Mouse (Mus musculus): ENCODE data around the gene B4galt1. TPM values are rescaled to one million over a fixed set of nuclear protein-coding genes. Genes with fewer than 3 reads are reported as not detected.
A peak's percentile ranks its signal among the peaks of the same experiment; 100 is the strongest.

The B4galt1 gene
- polyA plus RNA-seq, 1 experiment from 2014 or later = 40.0 TPM

DNA sequence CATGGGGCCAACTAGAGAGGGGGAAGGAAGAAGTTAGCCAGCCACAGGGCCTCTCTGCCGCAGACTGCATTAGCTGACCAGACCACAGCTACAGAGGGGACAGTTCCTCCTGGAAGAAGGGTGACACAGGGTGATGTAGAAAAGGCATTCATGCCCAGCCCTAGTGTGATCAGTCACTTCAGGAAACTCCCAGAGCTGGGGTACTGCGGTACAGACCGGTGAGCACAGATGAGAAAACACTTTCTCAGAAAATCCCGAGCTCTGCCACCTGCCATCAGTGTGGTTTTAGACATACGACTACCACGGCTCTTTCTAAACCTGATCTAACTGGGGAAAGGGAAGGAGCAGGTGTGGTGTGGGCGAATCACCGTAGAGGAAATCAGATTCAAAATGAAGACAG, 30.1 kb downstream of the B4galt1 start:
- Histone ChIP-seq H3K4me3 (no peak overlapping the region), H3K27me3 (replicated peaks) (no peaks in the 10 kb centered on the region), H3K36me3 (peaks cover 91% of the 10 kb centered on the region), H3K9me3 (replicated peaks) (no peaks in the 10 kb centered on the region), H3K9ac (no peak overlapping the region), H3K27ac (no peak overlapping the region), H3K4me2 (no peak overlapping the region), H3K4me1 (peaks cover 81% of the 10 kb centered on the region)
- 41% methylated on average over 8 of the region's 8 CpGs for WGBS (ENCODE audit: insufficient replicate concordance)
- ATAC-seq = no peak

DNA sequence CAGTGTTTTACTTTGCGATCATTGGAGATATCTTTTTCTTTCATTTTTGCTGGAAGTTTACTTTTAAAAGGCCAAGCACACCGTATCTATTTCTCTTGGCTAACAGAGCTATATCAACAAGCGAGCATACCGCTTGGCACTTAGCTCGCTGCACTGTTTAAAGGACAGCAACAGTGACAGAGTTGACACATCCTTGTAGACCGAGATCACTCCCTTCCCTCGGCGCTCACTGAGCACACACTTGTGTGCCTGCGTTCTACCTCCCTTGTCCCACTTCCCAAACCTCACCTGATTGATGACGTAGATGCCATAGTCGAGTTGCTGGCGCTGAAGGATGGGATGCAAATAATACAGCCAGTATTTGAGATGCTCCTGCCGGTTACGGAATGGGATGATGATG, 30.7 kb downstream of the B4galt1 start:
- no peak for ATAC-seq
- peaks cover 81% of the 10 kb centered on the region for H3K4me1 ChIP-seq
- no peak overlapping the region for H3K9ac ChIP-seq
- no peak overlapping the region for H3K27ac ChIP-seq
- H3K4me3 ChIP-seq = no peak overlapping the region
- H3K9me3 ChIP-seq (replicated peaks) = no peaks in the 10 kb centered on the region
- H3K4me2 ChIP-seq = no peak overlapping the region
- 78% methylated on average over 14 of the region's 14 CpGs for WGBS (ENCODE audit: insufficient replicate concordance)
- peaks cover 91% of the 10 kb centered on the region for H3K36me3 ChIP-seq
- no peaks in the 10 kb centered on the region for H3K27me3 ChIP-seq (replicated peaks)

DNA sequence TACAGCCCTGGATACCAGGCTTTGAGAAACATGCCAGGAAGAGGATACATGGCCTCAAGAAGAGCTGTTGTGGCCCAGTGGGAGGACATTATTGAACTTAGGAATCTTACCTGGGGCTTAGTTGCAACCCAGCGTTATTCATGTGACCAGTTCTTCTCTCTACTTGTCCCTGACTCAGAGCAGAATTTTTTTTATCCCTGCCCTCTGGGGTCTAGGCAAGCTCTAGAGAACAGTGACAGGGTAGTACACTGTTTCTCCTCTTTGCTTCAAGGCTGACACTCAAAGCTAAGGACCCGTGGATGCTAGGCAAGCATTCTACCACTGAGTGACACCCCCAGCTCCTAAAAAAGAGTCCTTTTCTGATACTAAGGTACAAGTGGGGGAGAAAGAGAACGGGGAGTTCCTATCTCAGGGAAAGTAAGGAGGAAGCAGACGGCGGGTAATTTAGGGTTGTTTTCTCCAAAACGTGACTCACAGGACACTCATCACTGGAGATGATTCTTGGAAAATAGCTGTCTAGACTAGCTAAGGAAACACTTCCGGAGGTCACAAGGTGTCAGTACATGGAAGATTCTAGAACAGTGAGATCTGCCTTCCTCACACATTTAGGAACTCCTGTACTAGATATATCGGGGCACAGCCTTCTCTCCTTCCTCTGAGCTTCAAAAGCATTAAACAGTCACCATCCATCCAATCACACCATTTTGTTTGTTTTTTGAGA, 32.3 kb downstream of the B4galt1 start:
- peak overlapping the region; percentile 32; the same call in 1 of the 2 replicates for H3K27ac ChIP-seq
- H3K4me2 ChIP-seq = no peak overlapping the region
- peaks cover 91% of the 10 kb centered on the region for H3K36me3 ChIP-seq
- ATAC-seq = no peak
- H3K4me1 ChIP-seq = peaks cover 74% of the 10 kb centered on the region
- H3K9ac ChIP-seq = no peak overlapping the region
- no peaks in the 10 kb centered on the region for H3K27me3 ChIP-seq (replicated peaks)
- H3K9me3 ChIP-seq (replicated peaks) = no peaks in the 10 kb centered on the region
- WGBS (ENCODE audit: insufficient replicate concordance) = 72% methylated on average over 8 of the region's 8 CpGs
- H3K4me3 ChIP-seq = no peak overlapping the region

DNA sequence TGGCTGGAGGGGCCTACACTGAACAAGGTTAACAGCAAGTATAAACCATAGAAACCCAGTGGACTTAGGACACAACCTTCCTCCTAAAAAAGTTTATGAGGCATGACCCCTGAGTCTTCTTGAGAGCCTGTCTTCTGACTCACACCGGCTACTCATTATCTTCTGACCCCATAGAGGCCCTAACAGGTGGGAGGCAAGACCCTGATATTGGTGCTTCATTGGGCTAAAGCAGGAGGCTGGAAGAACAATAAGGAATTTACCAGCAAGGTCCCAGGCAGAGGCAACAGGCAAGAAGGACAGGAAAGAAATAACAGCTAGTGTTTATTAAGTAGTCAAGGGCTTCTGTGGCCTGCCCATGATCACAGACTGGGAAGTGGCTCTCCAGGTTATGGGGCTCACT, 32.9 kb downstream of the B4galt1 start:
- Histone ChIP-seq H3K4me1 (peaks cover 74% of the 10 kb centered on the region), H3K27ac (peak overlapping the region; percentile 32; the same call in 1 of the 2 replicates), H3K27me3 (replicated peaks) (no peaks in the 10 kb centered on the region), H3K9me3 (replicated peaks) (no peaks in the 10 kb centered on the region), H3K9ac (no peak overlapping the region), H3K36me3 (peaks cover 91% of the 10 kb centered on the region), H3K4me2 (peak overlapping the region; percentile 24; the same call in 1 of the 2 replicates), H3K4me3 (no peak overlapping the region)
- 38% methylated on average over 1 of the region's 1 CpGs for WGBS (ENCODE audit: insufficient replicate concordance)
- no peak for ATAC-seq

- Histone ChIP-seq H3K4me3 (no peak overlapping the region), H3K36me3 (peaks cover 91% of the 10 kb centered on the region), H3K4me1 (peaks cover 80% of the 10 kb centered on the region), H3K9ac (no peak overlapping the region), H3K4me2 (peak overlapping the region; percentile 24; the same call in 1 of the 2 replicates), H3K9me3 (replicated peaks) (no peaks in the 10 kb centered on the region), H3K27ac (peak overlapping the region; percentile 32; the same call in 1 of the 2 replicates), H3K27me3 (replicated peaks) (no peaks in the 10 kb centered on the region)
- 48% methylated on average over 4 of the region's 4 CpGs for WGBS (ENCODE audit: insufficient replicate concordance)
- peak; percentile 77 for ATAC-seq
These were observed 33.8 kb downstream of the B4galt1 start for GRCm38 (mm10) chr4:40820024-40820423.

DNA sequence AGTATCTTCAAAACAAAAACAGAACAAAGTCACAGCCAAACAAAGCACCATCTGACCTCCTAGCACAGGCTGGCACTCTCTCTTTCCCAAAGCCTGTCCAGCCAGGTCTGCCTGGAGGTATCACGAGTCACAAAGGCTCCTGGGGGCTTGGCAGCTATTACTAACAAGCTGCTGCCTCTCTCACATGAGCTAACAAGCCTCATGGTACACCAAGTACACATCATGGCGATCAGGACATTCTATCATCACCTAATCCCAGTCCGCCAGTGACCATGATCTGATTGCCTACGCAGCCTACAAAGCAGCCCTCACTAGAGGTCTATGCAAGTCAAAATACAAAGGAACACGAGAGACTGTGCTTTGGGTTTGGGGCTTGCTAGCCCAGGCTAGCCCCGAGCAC, 34.7 kb downstream of the B4galt1 start:
- H3K4me1 ChIP-seq = peaks cover 81% of the 10 kb centered on the region
- WGBS (ENCODE audit: insufficient replicate concordance) = 85% methylated on average over 6 of the region's 6 CpGs
- peaks cover 96% of the 10 kb centered on the region for H3K36me3 ChIP-seq

DNA sequence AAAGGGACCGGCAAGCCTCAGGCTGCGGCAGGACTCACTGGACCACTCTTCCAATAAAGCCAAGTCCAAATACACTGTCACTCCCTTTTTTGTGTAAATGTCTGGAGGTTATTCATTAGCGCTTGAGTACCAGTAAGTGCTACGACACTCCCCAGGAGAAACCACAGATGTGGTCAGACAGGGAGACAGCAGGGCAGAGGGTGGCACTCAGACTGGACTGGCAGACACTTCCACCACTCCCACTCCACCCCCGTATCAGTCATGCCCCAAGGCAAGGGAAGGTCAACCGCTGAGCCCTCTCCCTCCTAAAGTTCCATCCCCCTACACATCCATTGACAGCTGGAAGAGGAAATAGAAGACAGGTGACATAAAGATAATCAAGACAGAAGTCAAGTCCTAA, 35.4 kb downstream of the B4galt1 start:
- no peak overlapping the region for H3K9ac ChIP-seq
- H3K4me1 ChIP-seq = peaks cover 74% of the 10 kb centered on the region
- no peak overlapping the region for H3K27ac ChIP-seq
- H3K9me3 ChIP-seq (replicated peaks) = no peaks in the 10 kb centered on the region
- H3K36me3 ChIP-seq = peaks cover 98% of the 10 kb centered on the region
- no peak overlapping the region for H3K4me3 ChIP-seq
- no peak overlapping the region for H3K4me2 ChIP-seq
- H3K27me3 ChIP-seq (replicated peaks) = no peaks in the 10 kb centered on the region
- WGBS (ENCODE audit: insufficient replicate concordance) = 49% methylated on average over 6 of the region's 6 CpGs
- no peak for ATAC-seq

More for the DNA sequence above, 34.7 kb downstream of the B4galt1 start:
- H3K9me3 ChIP-seq (replicated peaks) = no peaks in the 10 kb centered on the region
- no peak overlapping the region for H3K27ac ChIP-seq
- no peak for ATAC-seq
- no peak overlapping the region for H3K4me3 ChIP-seq
- H3K27me3 ChIP-seq (replicated peaks) = no peaks in the 10 kb centered on the region
- H3K9ac ChIP-seq = no peak overlapping the region
- no peak overlapping the region for H3K4me2 ChIP-seq

GRCm38 (mm10) chr4:40817936-40818335, 35.9 kb downstream of the B4galt1 start:
- Histone ChIP-seq H3K4me1 (peaks cover 70% of the 10 kb centered on the region), H3K9ac (no peak overlapping the region), H3K36me3 (peaks cover 99% of the 10 kb centered on the region), H3K9me3 (replicated peaks) (no peaks in the 10 kb centered on the region), H3K4me3 (no peak overlapping the region), H3K27me3 (replicated peaks) (no peaks in the 10 kb centered on the region), H3K4me2 (no peak overlapping the region), H3K27ac (no peak overlapping the region)
- ATAC-seq = no peak
- 86% methylated on average over 12 of the region's 12 CpGs for WGBS (ENCODE audit: insufficient replicate concordance)

GRCm38 (mm10) chr4:40815775-40816372, 37.9 kb downstream of the B4galt1 start:
- H3K4me3 ChIP-seq = no peak overlapping the region
- no peaks in the 10 kb centered on the region for H3K9me3 ChIP-seq (replicated peaks)
- ATAC-seq = no peak
- no peak overlapping the region for H3K4me2 ChIP-seq
- H3K36me3 ChIP-seq = peaks cover 100% of the 10 kb centered on the region
- H3K27me3 ChIP-seq (replicated peaks) = no peaks in the 10 kb centered on the region
- H3K4me1 ChIP-seq = peaks cover 55% of the 10 kb centered on the region
- peak overlapping the region; percentile 12 for H3K27ac ChIP-seq
- H3K9ac ChIP-seq = no peak overlapping the region
- WGBS (ENCODE audit: insufficient replicate concordance) = 24% methylated on average over 12 of the region's 12 CpGs

DNA sequence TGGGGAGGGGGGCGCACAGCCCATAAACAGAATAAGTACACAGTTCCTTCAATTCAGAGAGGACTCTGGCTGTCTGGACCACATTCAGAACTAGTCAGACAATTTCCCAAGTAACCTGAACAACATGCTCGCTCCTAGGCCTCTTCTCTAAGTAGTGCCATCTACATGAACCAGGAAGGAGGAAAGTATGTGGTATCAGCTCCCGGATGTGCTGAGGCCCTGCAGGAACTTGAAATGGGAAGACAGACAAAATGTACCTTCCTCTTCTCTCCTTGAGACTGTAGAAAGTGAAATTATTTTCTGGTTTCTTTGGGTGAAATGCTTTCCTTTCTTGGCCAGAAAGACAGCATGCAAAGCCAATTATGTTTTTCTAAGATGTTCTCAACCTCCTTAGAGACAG, 38.7 kb downstream of the B4galt1 start:
- peaks cover 48% of the 10 kb centered on the region for H3K4me1 ChIP-seq
- H3K9me3 ChIP-seq (replicated peaks) = no peaks in the 10 kb centered on the region
- no peak for ATAC-seq
- H3K27me3 ChIP-seq (replicated peaks) = no peaks in the 10 kb centered on the region
- H3K27ac ChIP-seq = peak overlapping the region; percentile 12; the same call in 1 of the 2 replicates
- peak overlapping the region; percentile 8; the same call in 1 of the 2 replicates for H3K4me2 ChIP-seq
- H3K36me3 ChIP-seq = peaks cover 100% of the 10 kb centered on the region
- no peak overlapping the region for H3K4me3 ChIP-seq
- no peak overlapping the region for H3K9ac ChIP-seq
- WGBS (ENCODE audit: insufficient replicate concordance) = 52% methylated on average over 3 of the region's 3 CpGs

- Histone ChIP-seq H3K9ac (no peak overlapping the region), H3K27me3 (replicated peaks) (no peaks in the 10 kb centered on the region), H3K36me3 (peaks cover 100% of the 10 kb centered on the region), H3K9me3 (replicated peaks) (no peaks in the 10 kb centered on the region), H3K27ac (no peak overlapping the region), H3K4me1 (peaks cover 40% of the 10 kb centered on the region), H3K4me2 (no peak overlapping the region), H3K4me3 (no peak overlapping the region)
- WGBS (ENCODE audit: insufficient replicate concordance) = 71% methylated on average over 6 of the region's 6 CpGs
- no peak for ATAC-seq
These were observed 39.4 kb downstream of the B4galt1 start for GRCm38 (mm10) chr4:40814359-40814758.

DNA sequence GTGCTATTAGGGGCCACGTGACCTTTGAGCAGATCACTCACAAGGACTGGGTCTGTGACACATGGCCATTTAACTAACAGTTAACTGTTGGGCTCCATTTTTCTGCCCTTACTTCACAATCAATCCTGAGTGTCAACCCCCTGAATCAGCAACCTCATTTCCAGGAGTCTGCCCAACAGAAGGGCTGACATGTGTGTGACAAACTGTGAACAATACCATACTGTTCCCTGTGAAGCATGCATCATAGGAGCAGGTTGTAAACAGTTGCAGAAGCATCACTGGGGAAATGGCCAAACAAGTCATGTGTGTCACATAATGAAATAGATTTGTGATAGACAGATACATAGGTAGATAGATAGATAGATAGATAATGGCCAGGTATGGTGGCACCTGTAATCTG, 40.9 kb downstream of the B4galt1 start:
- Histone ChIP-seq H3K9me3 (replicated peaks) (no peaks in the 10 kb centered on the region), H3K27ac (no peak overlapping the region), H3K36me3 (peaks cover 100% of the 10 kb centered on the region), H3K4me2 (no peak overlapping the region), H3K9ac (no peak overlapping the region; the same call in 1 of the 2 replicates), H3K4me3 (no peak overlapping the region), H3K4me1 (peaks cover 28% of the 10 kb centered on the region), H3K27me3 (replicated peaks) (no peaks in the 10 kb centered on the region)
- no peak for ATAC-seq
- WGBS (ENCODE audit: insufficient replicate concordance) = 84% methylated on average over 1 of the region's 1 CpGs
